Mouse (Mus musculus) liver, embryonic 14.5 days (tissue): ENCODE data around the gene Chga. TPM values are rescaled to one million over a fixed set of nuclear protein-coding genes. Genes with fewer than 3 reads are reported as not detected.

ENCODE experiments used
- ATAC-seq: fragments of 200-750 bp; cut with Nextera tagmentation; 2 replicates; pipeline ENCODE4 v1.8.0; 2017; ENCODE audit warnings: moderate number of reproducible peaks, mild to moderate bottlenecking, moderate library complexity; ENCODE audit not compliant: insufficient read depth
- DNase-seq, 3 experiments: peaks; one replicate each; pipeline ENCODE4 v3.0.0-alpha.2; 2012 to 2013; ENCODE audit warnings: low read depth in 3 of 3, low spot score in 3 of 3
- H3K27ac ChIP-seq: fragments of 300-500 bp; sonication (generic); 2 replicates; pipeline ENCODE4 v1.5.1; 2014; ENCODE audit warnings: moderate library complexity, mild to moderate bottlenecking, control low read depth, inconsistent platforms
- H3K27me3 ChIP-seq: fragments of 300-500 bp; sonication (generic); 2 replicates; pipeline ENCODE4 v1.6.1; 2014; ENCODE audit warnings: mild to moderate bottlenecking, low read length, moderate library complexity; ENCODE audit not compliant: control insufficient read depth, insufficient read depth
- H3K36me3 ChIP-seq: fragments of 300-500 bp; sonication (generic); replicated peaks from 2 replicates; pipeline ENCODE4 v1.6.1; 2014; ENCODE audit warnings: low read depth; ENCODE audit not compliant: control insufficient read depth, insufficient read depth
- H3K4me1 ChIP-seq, 2 experiments: fragments of 200-500 bp in 1 of 2; fragments of 300-500 bp in 1 of 2; sonication (generic) in 1 of 2; replicated peaks; 2 replicates each; pipeline ENCODE4 v1.6.1; 2012 to 2014; ENCODE audit warnings: antibody characterized with exemption in 1 of 2, inconsistent platforms in 1 of 2, low read length in 1 of 2; ENCODE audit not compliant: control insufficient read depth in 2 of 2, insufficient read depth in 2 of 2
- H3K4me2 ChIP-seq: fragments of 300-500 bp; sonication (generic); 2 replicates; pipeline ENCODE4 v1.6.1; 2014; ENCODE audit warnings: low read depth, mild to moderate bottlenecking, control low read depth, moderate library complexity
- H3K4me3 ChIP-seq, 2 experiments: fragments of 200-500 bp in 1 of 2; fragments of 300-500 bp in 1 of 2; sonication (generic) in 1 of 2; 2 replicates each; pipeline ENCODE4 v1.5.1; 2012 to 2014; ENCODE audit warnings: low read depth in 2 of 2, low read length in 2 of 2, mild to moderate bottlenecking in 2 of 2, control low read depth in 1 of 2, inconsistent platforms in 1 of 2, moderate library complexity in 1 of 2; ENCODE audit not compliant: insufficient read depth in 1 of 2
- H3K9ac ChIP-seq: fragments of 300-500 bp; sonication (generic); replicated peaks from 2 replicates; pipeline ENCODE4 v1.6.1; 2014; ENCODE audit warnings: mild to moderate bottlenecking, control low read depth, moderate library complexity
- H3K9me3 ChIP-seq: fragments of 300-500 bp; sonication (generic); 2 replicates; pipeline ENCODE4 v1.6.1; 2016; ENCODE audit warnings: low read length, mixed read lengths; ENCODE audit not compliant: control insufficient read depth
- CTCF ChIP-seq: IDR thresholded peaks from 2 replicates; pipeline ENCODE4 v1.5.1; 2016; ENCODE audit warnings: antibody characterized with exemption, low read depth, control low read depth
- EP300 ChIP-seq: IDR thresholded peaks from 2 replicates; pipeline ENCODE4 v1.6.1; 2016; ENCODE audit warnings: antibody characterized with exemption, low read depth
- WGBS: fragments of 180-500 bp; shearing (Covaris S2); extraction: QIAGEN DNeasy Blood & Tissue Kit; methylation state at CpG from one replicate; pipeline ENCODE4 v1.1.7; 2014; ENCODE audit not compliant: insufficient replicate concordance; 5-methylcytosine and 5-hydroxymethylcytosine counted together
- polyA plus RNA-seq, 2 experiments: library from polyadenylated mRNA; depleted of rRNA in 1 of 2; stranded (reverse) in 1 of 2; unstranded in 1 of 2; fragments of >200 nt; fragmentation: Nextera tagmentation in 1 of 2; extraction: Ambion mirVana in 1 of 2; gene quantifications; 2 replicates each; pipeline versions ENCODE4 v1.2.1 to v1.2.3; 2012 to 2014

The Chga gene
- polyA plus RNA-seq, 2 experiments, result 1.2 to 1.9 TPM

DNA sequence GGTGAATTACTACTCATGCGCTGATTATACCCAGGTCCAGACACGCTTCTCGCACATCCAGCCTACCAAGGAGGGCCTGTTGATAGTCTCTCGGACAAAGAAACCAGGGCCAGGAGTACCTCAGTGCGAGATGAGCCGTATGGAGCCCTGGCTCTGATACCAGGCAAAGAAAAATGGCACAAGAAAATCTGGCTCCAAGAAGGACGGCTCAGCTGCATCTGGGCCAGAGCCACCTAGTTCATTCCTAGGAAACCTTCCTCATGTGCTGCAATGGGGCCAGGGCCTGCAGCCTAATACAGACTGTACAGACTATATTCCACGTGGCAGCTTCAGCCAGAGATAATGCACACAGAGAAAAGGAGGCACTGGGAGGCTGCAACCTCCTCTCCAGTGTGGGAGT is 56.2 kb downstream of the Chga start:
- no peak for DNase-seq

DNA sequence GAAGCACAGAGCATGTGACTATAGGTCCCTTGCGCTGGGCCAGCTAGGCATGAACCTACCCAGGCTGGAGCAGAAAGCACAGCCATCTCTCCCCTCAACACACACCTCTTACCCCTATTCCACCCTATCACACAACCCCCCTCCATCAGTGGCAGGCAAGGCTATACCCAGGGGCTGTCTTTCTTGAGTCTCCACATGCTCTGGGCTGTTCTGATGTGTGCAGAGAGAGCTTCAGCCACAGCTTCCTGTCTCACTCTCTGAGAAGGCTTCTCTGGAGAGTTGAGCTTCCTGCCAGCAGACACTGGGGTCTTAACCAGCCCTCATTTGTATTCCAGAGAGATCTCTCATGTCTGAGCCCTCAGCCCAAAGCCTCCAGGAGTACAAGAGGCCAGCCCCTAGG is 57.7 kb downstream of the Chga start:
- Histone ChIP-seq H3K4me2 (no peak overlapping the region), H3K9ac (no peak overlapping the region)
- 79% methylated on average over 1 of the region's 1 CpGs for WGBS

More for the DNA sequence above, 56.2 kb downstream of the Chga start:
- no peaks in the 10 kb centered on the region for H3K27me3 ChIP-seq
- H3K9me3 ChIP-seq, result no peaks in the 10 kb centered on the region
- H3K9ac ChIP-seq, result no peak overlapping the region
- TF ChIP-seq EP300 (no peak), CTCF (no peak)
- H3K4me1 ChIP-seq, result no peaks in the 10 kb centered on the region
- H3K27ac ChIP-seq, result no peak overlapping the region
- H3K36me3 ChIP-seq, result no peaks in the 10 kb centered on the region
- no peak for ATAC-seq
- no peak overlapping the region for H3K4me3 ChIP-seq
- no peak overlapping the region for H3K4me2 ChIP-seq
- 73% methylated on average over 8 of the region's 8 CpGs for WGBS

DNA sequence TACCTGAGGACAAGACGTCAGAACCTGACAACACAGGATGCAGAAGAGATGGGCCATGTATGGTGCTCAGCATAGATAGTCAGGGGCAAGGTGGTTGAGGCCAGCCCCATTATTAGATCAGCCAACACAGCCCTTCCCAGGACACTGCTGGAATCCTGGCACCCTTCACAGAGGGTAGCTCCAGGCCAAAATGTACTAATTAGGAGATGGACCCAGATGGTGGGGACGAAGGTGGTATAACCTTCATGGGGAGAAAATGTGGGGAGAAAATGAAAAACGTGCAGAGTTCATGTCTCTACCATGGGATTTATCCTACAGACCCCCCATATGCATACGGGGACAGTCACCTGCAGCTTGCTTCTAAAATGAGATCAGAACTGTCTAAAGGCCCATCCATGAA is 58.6 kb downstream of the Chga start:
- 62% methylated on average over 4 of the region's 4 CpGs for WGBS
- Histone ChIP-seq H3K9me3 (no peaks in the 10 kb centered on the region), H3K9ac (no peak overlapping the region), H3K27me3 (no peaks in the 10 kb centered on the region), H3K4me1 (no peaks in the 10 kb centered on the region), H3K4me3 (no peak overlapping the region), H3K36me3 (no peaks in the 10 kb centered on the region), H3K4me2 (no peak overlapping the region), H3K27ac (no peak overlapping the region)
- DNase-seq (no peak), ATAC-seq (no peak)
- TF ChIP-seq CTCF (no peak), EP300 (no peak)

More for the DNA sequence above, 57.7 kb downstream of the Chga start:
- ATAC-seq (no peak), DNase-seq (no peak)
- Histone ChIP-seq H3K4me3 (no peak overlapping the region), H3K4me1 (no peaks in the 10 kb centered on the region), H3K9me3 (no peaks in the 10 kb centered on the region), H3K27me3 (no peaks in the 10 kb centered on the region), H3K27ac (no peak overlapping the region), H3K36me3 (no peaks in the 10 kb centered on the region)
- TF ChIP-seq EP300 (no peak), CTCF (no peak)

Other genes starting within 250 kb of the Chga start
- gene Lgmn, start 115.2 kb upstream of the Chga start, polyA plus RNA-seq (2012; rRNA removed), result 36.3 and 38.6 TPM in 2 replicates
- gene Lgmn, start 115.2 kb upstream of the Chga start, polyA plus RNA-seq (2014; fragmentation: Nextera tagmentation; extraction: Ambion mirVana), result 58.5 and 59.7 TPM in 2 replicates
- gene Golga5, start 85.8 kb upstream of the Chga start, polyA plus RNA-seq (2012; rRNA removed), result 5.2 and 10.1 TPM in 2 replicates
- 12.8 and 14.0 TPM in 2 replicates for gene Golga5, start 85.8 kb upstream of the Chga start, polyA plus RNA-seq (2014; fragmentation: Nextera tagmentation; extraction: Ambion mirVana)
- gene Itpk1, start 150.0 kb downstream of the Chga start, polyA plus RNA-seq (2012; rRNA removed), result 2.0 and 2.3 TPM in 2 replicates
- 2.4 TPM in 2 replicates for gene Itpk1, start 150.0 kb downstream of the Chga start, polyA plus RNA-seq (2014; fragmentation: Nextera tagmentation; extraction: Ambion mirVana)
- 1.1 and 1.8 TPM in 2 replicates for gene Moap1, start 188.7 kb downstream of the Chga start, polyA plus RNA-seq (2012; rRNA removed)
- 5.6 and 6.7 TPM in 2 replicates for gene Moap1, start 188.7 kb downstream of the Chga start, polyA plus RNA-seq (2014; fragmentation: Nextera tagmentation; extraction: Ambion mirVana)
- 2.0 TPM in 2 replicates for gene Tmem251, start 188.8 kb downstream of the Chga start, polyA plus RNA-seq (2012; rRNA removed)
- gene Tmem251, start 188.8 kb downstream of the Chga start, polyA plus RNA-seq (2014; fragmentation: Nextera tagmentation; extraction: Ambion mirVana), result 6.6 and 6.7 TPM in 2 replicates
- gene Gm28051, start 202.8 kb downstream of the Chga start, polyA plus RNA-seq (2012; rRNA removed), result not detected in 2 replicates
- gene Gm28051, start 202.8 kb downstream of the Chga start, polyA plus RNA-seq (2014; fragmentation: Nextera tagmentation; extraction: Ambion mirVana), result not detected in 2 replicates
- gene Gon7, start 202.8 kb downstream of the Chga start, polyA plus RNA-seq (2012; rRNA removed), result 4.0 and 6.9 TPM in 2 replicates
- gene Gon7, start 202.8 kb downstream of the Chga start, polyA plus RNA-seq (2014; fragmentation: Nextera tagmentation; extraction: Ambion mirVana), result 9.3 and 10.8 TPM in 2 replicates
- gene Ubr7, start 203.0 kb downstream of the Chga start, polyA plus RNA-seq (2012; rRNA removed), result 11.4 and 16.1 TPM in 2 replicates
- 25.3 and 25.7 TPM in 2 replicates for gene Ubr7, start 203.0 kb downstream of the Chga start, polyA plus RNA-seq (2014; fragmentation: Nextera tagmentation; extraction: Ambion mirVana)
- gene Gm20604, start 203.7 kb downstream of the Chga start, polyA plus RNA-seq (2012; rRNA removed), result 3.7 and 6.1 TPM in 2 replicates
- gene Gm20604, start 203.7 kb downstream of the Chga start, polyA plus RNA-seq (2014; fragmentation: Nextera tagmentation; extraction: Ambion mirVana), result 8.1 and 9.3 TPM in 2 replicates